Mouse (Mus musculus) CH12.LX (cell line): ENCODE results near the gene Klhl36.

Experiments used
- BHLHE40 ChIP-seq: IDR thresholded peaks from 2 replicates; pipeline ENCODE4 v1.6.1; 2011; ENCODE audit warnings: mild to moderate bottlenecking, low read depth, low read length, improper control_type of control experiment
- CTCF ChIP-seq, 2 experiments: IDR thresholded peaks in 1 of 2; conservative IDR thresholded peaks in 1 of 2; 2 replicates each; pipeline ENCODE4 v1.5.1; 2011 to 2012; ENCODE audit warnings: low read depth in 2 of 2, low read length in 2 of 2, improper control_type of control experiment in 1 of 2, inconsistent platforms in 1 of 2, mild to moderate bottlenecking in 1 of 2, moderate library complexity in 1 of 2
- E2F4 ChIP-seq: IDR thresholded peaks from 2 replicates; pipeline ENCODE4 v1.6.1; 2011; ENCODE audit warnings: low read depth, low read length, improper control_type of control experiment; ENCODE audit not compliant: insufficient replicate concordance
- EP300 ChIP-seq: IDR thresholded peaks from 2 replicates; pipeline ENCODE4 v1.6.1; 2011; ENCODE audit warnings: low read length, improper control_type of control experiment
- JUN ChIP-seq: IDR thresholded peaks from 2 replicates; pipeline ENCODE4 v1.6.1; 2011; ENCODE audit warnings: low read depth, mild to moderate bottlenecking, low read length, improper control_type of control experiment, moderate library complexity; ENCODE audit not compliant: insufficient read depth
- MAZ ChIP-seq: IDR thresholded peaks from 2 replicates; pipeline ENCODE4 v1.6.1; 2012; ENCODE audit warnings: low read depth, mild to moderate bottlenecking, inconsistent platforms, low read length, improper control_type of control experiment, moderate library complexity
- MXI1 ChIP-seq: IDR thresholded peaks from 2 replicates; pipeline ENCODE4 v1.6.1; 2011; ENCODE audit warnings: mild to moderate bottlenecking, low read depth, low read length, improper control_type of control experiment
- MYC ChIP-seq: IDR thresholded peaks from 2 replicates; pipeline ENCODE4 v1.6.1; 2011; ENCODE audit warnings: low read depth, mild to moderate bottlenecking, improper control_type of control experiment, low read length
- POLR2A ChIP-seq: IDR thresholded peaks from 2 replicates; pipeline ENCODE4 v1.6.1; 2011; ENCODE audit warnings: low read depth, mild to moderate bottlenecking, improper control_type of control experiment, low read length
- SMC3 ChIP-seq: IDR thresholded peaks from 2 replicates; pipeline ENCODE4 v1.6.1; 2011; ENCODE audit warnings: low read depth, low read length, improper control_type of control experiment
- TCF12 ChIP-seq: IDR thresholded peaks from 2 replicates; pipeline ENCODE4 v1.6.1; 2014; ENCODE audit warnings: low read depth, mild to moderate bottlenecking, inconsistent platforms, low read length, improper control_type of control experiment
- UBTF ChIP-seq: IDR thresholded peaks from 2 replicates; pipeline ENCODE4 v1.6.1; 2012; ENCODE audit warnings: low read depth, mild to moderate bottlenecking, inconsistent platforms, low read length, improper control_type of control experiment, moderate library complexity
- ZMIZ1 ChIP-seq: IDR thresholded peaks from 2 replicates; pipeline ENCODE4 v1.6.1; 2012; ENCODE audit warnings: low read depth, mild to moderate bottlenecking, inconsistent platforms, low read length, improper control_type of control experiment

DNA sequence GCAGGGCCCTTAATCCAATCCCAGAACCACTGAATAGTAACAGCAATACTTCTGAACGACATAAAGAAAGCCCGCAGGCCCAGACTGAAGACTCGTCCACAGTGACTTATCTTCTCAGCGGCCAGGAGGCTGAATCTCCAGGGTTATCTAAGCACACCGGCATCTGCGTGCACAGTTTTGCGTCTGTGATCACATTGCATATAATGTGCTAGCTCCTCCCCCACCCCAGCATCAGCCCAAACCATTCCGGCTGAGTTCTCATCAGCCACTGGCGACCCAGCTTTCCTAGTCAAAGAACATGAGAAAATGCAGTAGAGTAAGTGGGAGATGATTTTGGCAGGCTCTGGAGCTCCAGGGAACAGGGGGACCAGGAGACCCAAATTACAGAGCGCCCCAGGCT is 33.1 kb upstream of the Klhl36 start:
- no peak for TF ChIP-seq CTCF (conservative IDR thresholded peaks at IDR 0.05 in 1 of 2, IDR thresholded peaks at IDR 0.05 in 1 of 2; ENCODE audit: low read depth in 2 of 2, low read length in 2 of 2)
- no peak for TF ChIP-seq BHLHE40
- no peak for TF ChIP-seq EP300
- no peak for TF ChIP-seq POLR2A
- TF ChIP-seq MYC: no peak
- TF ChIP-seq JUN: no peak
- TF ChIP-seq SMC3: no peak
- TF ChIP-seq TCF12: no peak
- no peak for TF ChIP-seq UBTF
- no peak for TF ChIP-seq MXI1
- TF ChIP-seq ZMIZ1: no peak
- no peak for TF ChIP-seq E2F4
- no peak for TF ChIP-seq MAZ
